Mouse (Mus musculus) forebrain, embryonic 11.5 days (tissue): ENCODE measurements at regions not wholly inside any gene's neighbourhood (a gene's known extent, or its start where the extent isn't known, plus 50 kb on each side); places are given as distances from the start of the nearest gene placed in this dataset.

Source experiments
- ATAC-seq: fragments of 200-750 bp; cut with Nextera tagmentation; replicated peaks from 2 replicates; pipeline ENCODE4 v1.8.0; 2017; ENCODE audit warnings: moderate TSS enrichment; ENCODE audit not compliant: low FRiP score
- DNase-seq: peaks from one replicate; pipeline ENCODE4 v3.0.0-alpha.2; 2017; ENCODE audit warnings: low spot score
- H3K27ac ChIP-seq: fragments of 300-500 bp; sonication (generic); 2 replicates; pipeline ENCODE4 v1.5.1; 2014; ENCODE audit warnings: low read depth, low read length
- H3K27me3 ChIP-seq: fragments of 300-500 bp; sonication (generic); 2 replicates; pipeline ENCODE4 v1.6.1; 2014; ENCODE audit warnings: mild to moderate bottlenecking, low read length, mixed read lengths; ENCODE audit not compliant: control insufficient read depth, insufficient read depth
- H3K36me3 ChIP-seq: fragments of 300-500 bp; sonication (generic); 2 replicates; pipeline ENCODE4 v1.6.1; 2014; ENCODE audit warnings: mild to moderate bottlenecking, low read length, moderate library complexity, mixed read lengths; ENCODE audit not compliant: control insufficient read depth, insufficient read depth
- H3K4me1 ChIP-seq: fragments of 300-500 bp; sonication (generic); replicated peaks from 2 replicates; pipeline ENCODE4 v1.6.1; 2014; ENCODE audit warnings: low read length, mixed read lengths; ENCODE audit not compliant: control insufficient read depth, insufficient read depth
- H3K4me2 ChIP-seq: fragments of 300-500 bp; sonication (generic); 2 replicates; pipeline ENCODE4 v1.6.1; 2014; ENCODE audit warnings: low read depth, mild to moderate bottlenecking, low read length, moderate library complexity, mixed read lengths; ENCODE audit not compliant: severe bottlenecking
- H3K4me3 ChIP-seq: fragments of 300-500 bp; sonication (generic); 2 replicates; pipeline ENCODE4 v1.5.1; 2014; ENCODE audit warnings: low read depth, low read length
- H3K9ac ChIP-seq: fragments of 300-500 bp; sonication (generic); 2 replicates; pipeline ENCODE4 v1.6.1; 2014; ENCODE audit warnings: low read length
- H3K9me3 ChIP-seq: fragments of 300-500 bp; sonication (generic); 2 replicates; pipeline ENCODE4 v1.6.1; 2016; ENCODE audit warnings: low read length, mixed read lengths; ENCODE audit not compliant: control insufficient read depth
- WGBS: fragments of 180-500 bp; shearing (Covaris S2); extraction: QIAGEN DNeasy Blood & Tissue Kit; methylation state at CpG from one replicate; pipeline ENCODE4 v1.1.7; 2014; 5-methylcytosine and 5-hydroxymethylcytosine counted together

DNA sequence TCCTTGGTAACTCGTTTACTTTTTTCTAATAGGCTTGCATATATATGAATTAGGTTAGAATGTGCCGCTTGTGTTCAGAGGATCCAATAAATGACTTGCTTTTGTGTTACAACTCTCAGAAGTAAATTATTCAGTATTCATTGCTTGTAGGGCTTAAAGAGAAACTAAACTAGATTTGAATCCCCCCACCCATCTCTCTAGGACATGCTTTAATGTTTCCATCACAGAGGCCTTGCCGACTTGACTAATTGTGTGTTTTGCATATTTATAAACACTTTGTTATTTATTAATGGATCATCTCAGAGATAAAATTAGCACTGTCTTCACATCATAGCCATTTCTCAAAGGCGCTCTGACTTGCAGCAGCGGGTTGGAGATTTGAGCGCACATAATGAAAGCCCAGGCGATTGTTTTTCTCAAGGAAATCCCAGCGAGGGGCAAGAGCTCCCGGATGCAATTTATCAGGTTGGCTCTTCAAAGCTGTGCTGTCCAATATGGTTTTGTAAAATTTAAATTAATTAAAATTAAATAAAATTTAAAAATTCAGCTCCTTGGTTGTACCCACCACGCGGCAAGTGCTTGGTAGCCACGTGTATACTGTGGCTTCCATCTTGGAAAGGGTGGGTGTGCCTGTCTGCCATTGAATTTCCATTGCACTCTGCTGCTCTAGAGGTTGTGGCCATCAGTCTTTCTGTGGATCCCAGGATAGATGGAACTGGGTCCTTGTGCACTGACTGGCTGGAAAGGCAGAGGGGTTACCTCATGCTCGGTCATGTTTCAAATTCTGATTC is 132.0 kb downstream of the St8sia2 start:
- H3K9me3 ChIP-seq: no peaks in the 10 kb centered on the region
- no peaks in the 10 kb centered on the region for H3K27me3 ChIP-seq
- DNase-seq (no peak), ATAC-seq (no peak)
- no peak overlapping the region for H3K4me2 ChIP-seq
- H3K4me3 ChIP-seq: no peak overlapping the region
- H3K9ac ChIP-seq: no peak overlapping the region
- 88% methylated on average over 13 of the region's 13 CpGs for WGBS
- H3K36me3 ChIP-seq: no peaks in the 10 kb centered on the region
- no peaks in the 10 kb centered on the region for H3K4me1 ChIP-seq
- H3K27ac ChIP-seq: no peak overlapping the region

- DNase-seq (peak; percentile 45), ATAC-seq (no peak)
- H3K36me3 ChIP-seq: no peaks in the 10 kb centered on the region
- H3K4me3 ChIP-seq: no peak overlapping the region
- no peaks in the 10 kb centered on the region for H3K4me1 ChIP-seq
- H3K4me2 ChIP-seq: no peak overlapping the region
- WGBS: 65% methylated on average over 7 of the region's 7 CpGs
- no peaks in the 10 kb centered on the region for H3K27me3 ChIP-seq
- no peak overlapping the region for H3K27ac ChIP-seq
- no peaks in the 10 kb centered on the region for H3K9me3 ChIP-seq
- no peak overlapping the region for H3K9ac ChIP-seq
Measured at GRCm38 (mm10) chr7:73886152-73886551, 127.3 kb downstream of the St8sia2 start.
